Mouse (Mus musculus) stomach, embryonic 14.5 days (tissue): ENCODE measurements around the gene Cd109. TPM values are rescaled to one million over a fixed set of nuclear protein-coding genes. Genes with fewer than 3 reads are reported as not detected.

Experiments used
- ATAC-seq: fragments of 200-750 bp; cut with Nextera tagmentation; 2 replicates; pipeline ENCODE4 v1.8.0; 2017; ENCODE audit warnings: low read depth, moderate TSS enrichment; ENCODE audit not compliant: insufficient number of reproducible peaks, insufficient read depth, low FRiP score
- H3K27ac ChIP-seq: fragments of 300-500 bp; sonication (generic); 2 replicates; pipeline ENCODE4 v1.5.1; 2014; ENCODE audit warnings: mild to moderate bottlenecking, low read length, moderate library complexity, mixed read lengths
- H3K27me3 ChIP-seq: fragments of 300-500 bp; sonication (generic); 2 replicates; pipeline ENCODE4 v1.6.1; 2014; ENCODE audit warnings: low read length, control low read depth, mixed read lengths; ENCODE audit not compliant: control insufficient read depth, insufficient read depth
- H3K36me3 ChIP-seq: fragments of 300-500 bp; sonication (generic); 2 replicates; pipeline ENCODE4 v1.6.1; 2014; ENCODE audit warnings: mild to moderate bottlenecking, control low read depth, low read length, moderate library complexity, mixed read lengths; ENCODE audit not compliant: control insufficient read depth, insufficient read depth
- H3K4me1 ChIP-seq: fragments of 300-500 bp; sonication (generic); 2 replicates; pipeline ENCODE4 v1.6.1; 2014; ENCODE audit warnings: low read length, control low read depth, mixed read lengths; ENCODE audit not compliant: control insufficient read depth, insufficient read depth
- H3K4me2 ChIP-seq: fragments of 300-500 bp; sonication (generic); replicated peaks from 2 replicates; pipeline ENCODE4 v1.6.1; 2014; ENCODE audit warnings: low read depth, low read length, control low read depth
- H3K4me3 ChIP-seq: fragments of 300-500 bp; sonication (generic); 2 replicates; pipeline ENCODE4 v1.5.1; 2014; ENCODE audit warnings: low read depth, low read length, control low read depth
- H3K9ac ChIP-seq: fragments of 300-500 bp; sonication (generic); replicated peaks from 2 replicates; pipeline ENCODE4 v1.6.1; 2014; ENCODE audit warnings: low read depth, mild to moderate bottlenecking, control low read depth, low read length, moderate library complexity, mixed read lengths
- H3K9me3 ChIP-seq: fragments of 300-500 bp; sonication (generic); 2 replicates; pipeline ENCODE4 v1.6.1; 2016; ENCODE audit warnings: low read depth, low read length, control low read depth; ENCODE audit not compliant: control insufficient read depth
- WGBS: fragments of 180-500 bp; shearing (Covaris S2); extraction: QIAGEN DNeasy Blood & Tissue Kit; methylation state at CpG from one replicate; pipeline ENCODE4 v1.1.7; 2014; 5-methylcytosine and 5-hydroxymethylcytosine counted together
- polyA plus RNA-seq: library from polyadenylated mRNA; unstranded; fragments of >200 nt; fragmentation: Nextera tagmentation; extraction: Ambion mirVana; gene quantifications from 2 replicates; pipeline ENCODE4 v1.2.1, GENCODE M21; 2014

Gene Cd109
- polyA plus RNA-seq, 1 experiment from 2014 or later = 11.7 TPM

GRCm38 (mm10) chr9:78590471-78590870, 24.9 kb upstream of the Cd109 start:
- Histone ChIP-seq H3K9me3 (no peaks in the 10 kb centered on the region), H3K4me2 (no peak overlapping the region), H3K27ac (no peak overlapping the region), H3K27me3 (no peaks in the 10 kb centered on the region), H3K4me3 (no peak overlapping the region), H3K4me1 (peaks cover 3% of the 10 kb centered on the region; the same call in 1 of the 2 replicates), H3K36me3 (no peaks in the 10 kb centered on the region), H3K9ac (no peak overlapping the region)
- 98% methylated on average over 2 of the region's 2 CpGs for whole genome bisulfite sequencing
- no peak for ATAC-seq

GRCm38 (mm10) chr9:78595257-78595656, 20.1 kb upstream of the Cd109 start:
- ATAC-seq = no peak
- Histone ChIP-seq H3K4me2 (no peak overlapping the region), H3K9ac (no peak overlapping the region), H3K36me3 (no peaks in the 10 kb centered on the region), H3K27me3 (no peaks in the 10 kb centered on the region), H3K9me3 (no peaks in the 10 kb centered on the region), H3K4me1 (no peaks in the 10 kb centered on the region), H3K27ac (no peak overlapping the region), H3K4me3 (no peak overlapping the region)
- 77% methylated on average over 3 of the region's 3 CpGs for WGBS

GRCm38 (mm10) chr9:78595769-78596555, 19.4 kb upstream of the Cd109 start:
- no peaks in the 10 kb centered on the region for H3K9me3 ChIP-seq
- no peaks in the 10 kb centered on the region for H3K36me3 ChIP-seq
- 89% methylated on average over 18 of the region's 18 CpGs for WGBS
- no peaks in the 10 kb centered on the region for H3K4me1 ChIP-seq
- H3K27me3 ChIP-seq = no peaks in the 10 kb centered on the region
- no peak overlapping the region for H3K27ac ChIP-seq
- H3K9ac ChIP-seq = no peak overlapping the region
- no peak overlapping the region for H3K4me3 ChIP-seq
- H3K4me2 ChIP-seq = no peak overlapping the region
- ATAC-seq = no peak

- Histone ChIP-seq H3K4me3 (no peak overlapping the region), H3K4me2 (no peak overlapping the region), H3K36me3 (no peaks in the 10 kb centered on the region), H3K9ac (no peak overlapping the region), H3K9me3 (no peaks in the 10 kb centered on the region), H3K4me1 (no peaks in the 10 kb centered on the region), H3K27me3 (no peaks in the 10 kb centered on the region), H3K27ac (no peak overlapping the region)
- WGBS = 1% methylated on average over 5 of the region's 5 CpGs
- no peak for ATAC-seq
These were observed 18.5 kb upstream of the Cd109 start for GRCm38 (mm10) chr9:78596834-78597233.

GRCm38 (mm10) chr9:78599927-78600326, 15.4 kb upstream of the Cd109 start:
- Histone ChIP-seq H3K4me2 (no peak overlapping the region), H3K9me3 (no peaks in the 10 kb centered on the region), H3K4me1 (no peaks in the 10 kb centered on the region), H3K4me3 (no peak overlapping the region), H3K27ac (no peak overlapping the region), H3K9ac (no peak overlapping the region), H3K27me3 (no peaks in the 10 kb centered on the region), H3K36me3 (no peaks in the 10 kb centered on the region)
- ATAC-seq = no peak
- WGBS = 70% methylated on average over 5 of the region's 5 CpGs

- Histone ChIP-seq H3K27ac (no peak overlapping the region), H3K4me3 (no peak overlapping the region), H3K4me2 (no peak overlapping the region), H3K36me3 (no peaks in the 10 kb centered on the region), H3K4me1 (no peaks in the 10 kb centered on the region), H3K9ac (no peak overlapping the region), H3K27me3 (no peaks in the 10 kb centered on the region), H3K9me3 (no peaks in the 10 kb centered on the region)
- ATAC-seq = no peak
- 54% methylated on average over 4 of the region's 4 CpGs for WGBS
These were observed 14.2 kb upstream of the Cd109 start for GRCm38 (mm10) chr9:78601046-78601730.

- H3K36me3 ChIP-seq = no peaks in the 10 kb centered on the region
- 62% methylated on average over 6 of the region's 6 CpGs for WGBS
- H3K4me1 ChIP-seq = no peaks in the 10 kb centered on the region
- no peak overlapping the region for H3K27ac ChIP-seq
- no peak overlapping the region for H3K4me3 ChIP-seq
- no peaks in the 10 kb centered on the region for H3K9me3 ChIP-seq
- no peak overlapping the region for H3K4me2 ChIP-seq
- H3K9ac ChIP-seq = no peak overlapping the region
- peaks cover 2% of the 10 kb centered on the region; the same call in 1 of the 2 replicates for H3K27me3 ChIP-seq
- no peak for ATAC-seq
These were observed 1.1 kb upstream of the Cd109 start for GRCm38 (mm10) chr9:78614201-78614600.

GRCm38 (mm10) chr9:78619285-78619684, 3.9 kb downstream of the Cd109 start:
- 81% methylated on average over 9 of the region's 9 CpGs for WGBS
- Histone ChIP-seq H3K27ac (no peak overlapping the region), H3K4me2 (no peak overlapping the region), H3K9me3 (no peaks in the 10 kb centered on the region), H3K4me3 (no peak overlapping the region), H3K36me3 (no peaks in the 10 kb centered on the region), H3K4me1 (no peaks in the 10 kb centered on the region), H3K9ac (no peak overlapping the region), H3K27me3 (peaks cover under 1% of the 10 kb centered on the region; the same call in 1 of the 2 replicates)
- ATAC-seq = no peak
